Mouse (Mus musculus) hindbrain, embryonic 11.5 days (tissue): ENCODE results near the gene Mrpl20. TPM values are rescaled to one million over a fixed set of nuclear protein-coding genes. Genes with fewer than 3 reads are reported as not detected.
"Not testable (repeated sequence)": the region's sequence is repeated elsewhere in the genome, so short reads cannot be mapped to it uniquely, and the experiment has no call there.

Experiments
- ATAC-seq: fragments of 200-750 bp; cut with Nextera tagmentation; 2 replicates; pipeline ENCODE4 v1.8.0; 2017; ENCODE audit warnings: mild to moderate bottlenecking, moderate TSS enrichment, moderate library complexity; ENCODE audit not compliant: low FRiP score
- DNase-seq: peaks from one replicate; pipeline ENCODE4 v3.0.0-alpha.2; 2015; ENCODE audit warnings: low spot score
- H3K27ac ChIP-seq: fragments of 300-500 bp; sonication (generic); 2 replicates; pipeline ENCODE4 v1.5.1; 2014; ENCODE audit warnings: mild to moderate bottlenecking, low read depth, low read length
- H3K27me3 ChIP-seq: fragments of 300-500 bp; sonication (generic); 2 replicates; pipeline ENCODE4 v1.6.1; 2014; ENCODE audit warnings: mild to moderate bottlenecking, low read length, moderate library complexity, mixed read lengths; ENCODE audit not compliant: control insufficient read depth, insufficient read depth
- H3K36me3 ChIP-seq: fragments of 300-500 bp; sonication (generic); 2 replicates; pipeline ENCODE4 v1.6.1; 2014; ENCODE audit warnings: mild to moderate bottlenecking, low read length, moderate library complexity, mixed read lengths; ENCODE audit not compliant: control insufficient read depth, insufficient read depth
- H3K4me1 ChIP-seq: fragments of 300-500 bp; sonication (generic); replicated peaks from 2 replicates; pipeline ENCODE4 v1.6.1; 2014; ENCODE audit warnings: low read length, mixed read lengths; ENCODE audit not compliant: control insufficient read depth, insufficient read depth
- H3K4me2 ChIP-seq: fragments of 300-500 bp; sonication (generic); replicated peaks from 2 replicates; pipeline ENCODE4 v1.6.1; 2014; ENCODE audit warnings: mild to moderate bottlenecking, low read depth, low read length
- H3K4me3 ChIP-seq: fragments of 300-500 bp; sonication (generic); 2 replicates; pipeline ENCODE4 v1.5.1; 2014; ENCODE audit warnings: low read depth, low read length
- H3K9ac ChIP-seq: fragments of 300-500 bp; sonication (generic); 2 replicates; pipeline ENCODE4 v1.6.1; 2014; ENCODE audit warnings: low read depth, low read length
- H3K9me3 ChIP-seq: fragments of 300-500 bp; sonication (generic); 2 replicates; pipeline ENCODE4 v1.6.1; 2016; ENCODE audit warnings: low read length; ENCODE audit not compliant: control insufficient read depth
- WGBS: fragments of 180-500 bp; shearing (Covaris S2); extraction: QIAGEN DNeasy Blood & Tissue Kit; methylation state at CpG from one replicate; pipeline ENCODE4 v1.1.7; 2014; 5-methylcytosine and 5-hydroxymethylcytosine counted together
- polyA plus RNA-seq: library from polyadenylated mRNA; unstranded; fragments of >200 nt; fragmentation: Nextera tagmentation; extraction: Ambion mirVana; gene quantifications from 2 replicates; pipeline ENCODE4 v1.2.1, GENCODE M21; 2014

The Mrpl20 gene
- polyA plus RNA-seq, 1 experiment from 2014 or later, result 238 TPM

DNA sequence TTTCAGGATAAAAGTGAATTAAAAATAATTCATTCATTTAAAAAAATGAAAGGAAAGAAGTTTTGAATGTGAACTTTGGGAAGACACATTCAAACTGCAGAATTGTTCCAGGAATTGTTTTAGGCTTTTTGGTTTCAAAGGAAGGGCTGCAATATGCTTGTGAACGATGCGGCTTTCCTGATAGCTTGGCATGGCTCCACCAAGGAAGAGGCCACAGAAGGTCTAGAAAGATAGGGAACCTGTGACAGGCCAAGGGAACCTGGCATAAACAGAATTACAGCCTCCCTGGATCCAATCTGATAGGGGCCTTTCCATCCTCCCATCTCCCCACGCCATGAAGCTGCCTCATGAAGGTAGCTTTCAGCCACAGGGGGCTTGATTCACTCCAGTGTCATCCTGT is 14.4 kb upstream of the Mrpl20 start:
- Histone ChIP-seq H3K9me3 (no peaks in the 10 kb centered on the region), H3K9ac (no peak overlapping the region), H3K27me3 (no peaks in the 10 kb centered on the region), H3K27ac (no peak overlapping the region), H3K36me3 (no peaks in the 10 kb centered on the region), H3K4me1 (no peaks in the 10 kb centered on the region), H3K4me3 (no peak overlapping the region), H3K4me2 (no peak overlapping the region)
- DNase-seq (no peak), ATAC-seq (no peak)
- 79% methylated on average over 3 of the region's 3 CpGs for WGBS

DNA sequence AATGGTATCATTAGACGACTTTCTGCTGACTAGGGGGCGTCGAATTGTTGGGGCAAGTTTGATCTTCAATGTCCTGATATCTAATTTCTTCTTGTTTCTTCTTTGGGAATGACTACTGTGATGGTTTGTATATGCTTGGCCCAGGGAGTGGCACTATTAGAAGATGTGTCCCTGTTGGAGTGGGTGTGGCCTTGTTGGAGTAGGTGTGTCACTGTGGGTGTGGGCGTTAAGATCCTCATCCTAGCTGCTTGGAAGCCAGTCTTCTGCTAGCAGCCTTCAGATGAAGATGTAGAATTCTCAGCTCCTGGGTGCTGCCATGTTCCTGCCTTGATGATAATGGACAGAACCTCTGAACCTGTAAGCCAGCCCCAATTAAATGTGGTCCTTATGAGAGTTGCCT is 13.8 kb upstream of the Mrpl20 start:
- H3K4me3 ChIP-seq, H3K36me3 ChIP-seq, H3K27ac ChIP-seq, H3K4me2 ChIP-seq, H3K4me1 ChIP-seq, ATAC-seq, DNase-seq, H3K9ac ChIP-seq, H3K9me3 ChIP-seq, H3K27me3 ChIP-seq: not testable (repeated sequence)
- 81% methylated on average over 4 of the region's 4 CpGs for WGBS

- 75% methylated on average over 3 of the region's 3 CpGs for WGBS
- Histone ChIP-seq H3K9me3 (no peaks in the 10 kb centered on the region), H3K27me3 (no peaks in the 10 kb centered on the region), H3K36me3 (no peaks in the 10 kb centered on the region), H3K9ac (no peak within 1 kb of the TSS), H3K4me1 (no peaks in the 10 kb centered on the region), H3K4me2 (no peak within 1 kb of the TSS), H3K27ac (no peak within 1 kb of the TSS), H3K4me3 (no peak within 1 kb of the TSS)
- DNase-seq (no peak), ATAC-seq (no peak)
These were observed 12.6 kb upstream of the Mrpl20 start, which contains the start of gene Ankrd65 for GRCm38 (mm10) chr4:155790021-155790489. Ankrd65 (plus strand) TSS chr4:155790439.

DNA sequence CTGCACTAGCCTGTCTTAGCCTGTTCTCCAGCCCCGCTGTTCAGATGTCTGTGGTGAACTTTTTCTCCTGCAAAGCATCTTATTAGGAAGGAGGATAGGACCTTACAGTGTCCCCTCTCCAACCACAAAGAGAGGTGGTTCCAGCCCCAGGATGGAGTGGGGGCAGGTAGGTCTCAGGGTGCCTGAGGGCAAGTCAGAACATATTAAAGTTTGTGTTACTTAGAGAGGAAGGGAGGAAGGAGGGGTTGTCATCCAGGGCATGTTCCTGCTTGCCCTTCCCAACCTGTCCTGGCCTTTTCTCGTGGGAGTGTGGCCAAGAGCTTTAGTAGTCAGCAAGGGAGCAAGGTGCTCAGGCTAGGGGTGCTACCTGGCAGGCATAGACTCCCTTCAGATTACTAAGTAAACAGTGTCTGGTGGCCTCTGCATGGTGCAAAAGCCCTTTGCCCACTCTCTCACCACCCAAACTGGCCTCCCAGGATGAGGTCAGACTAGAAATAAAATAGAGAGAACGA is 12.0 kb upstream of the Mrpl20 start:
- H3K9ac ChIP-seq, result no peak overlapping the region
- H3K4me3 ChIP-seq, result no peak overlapping the region
- H3K36me3 ChIP-seq, result no peaks in the 10 kb centered on the region
- ATAC-seq (no peak), DNase-seq (no peak)
- no peak overlapping the region for H3K27ac ChIP-seq
- H3K27me3 ChIP-seq, result no peaks in the 10 kb centered on the region
- 79% methylated on average over 3 of the region's 3 CpGs for WGBS
- H3K4me1 ChIP-seq, result no peaks in the 10 kb centered on the region
- H3K9me3 ChIP-seq, result no peaks in the 10 kb centered on the region
- no peak overlapping the region for H3K4me2 ChIP-seq

DNA sequence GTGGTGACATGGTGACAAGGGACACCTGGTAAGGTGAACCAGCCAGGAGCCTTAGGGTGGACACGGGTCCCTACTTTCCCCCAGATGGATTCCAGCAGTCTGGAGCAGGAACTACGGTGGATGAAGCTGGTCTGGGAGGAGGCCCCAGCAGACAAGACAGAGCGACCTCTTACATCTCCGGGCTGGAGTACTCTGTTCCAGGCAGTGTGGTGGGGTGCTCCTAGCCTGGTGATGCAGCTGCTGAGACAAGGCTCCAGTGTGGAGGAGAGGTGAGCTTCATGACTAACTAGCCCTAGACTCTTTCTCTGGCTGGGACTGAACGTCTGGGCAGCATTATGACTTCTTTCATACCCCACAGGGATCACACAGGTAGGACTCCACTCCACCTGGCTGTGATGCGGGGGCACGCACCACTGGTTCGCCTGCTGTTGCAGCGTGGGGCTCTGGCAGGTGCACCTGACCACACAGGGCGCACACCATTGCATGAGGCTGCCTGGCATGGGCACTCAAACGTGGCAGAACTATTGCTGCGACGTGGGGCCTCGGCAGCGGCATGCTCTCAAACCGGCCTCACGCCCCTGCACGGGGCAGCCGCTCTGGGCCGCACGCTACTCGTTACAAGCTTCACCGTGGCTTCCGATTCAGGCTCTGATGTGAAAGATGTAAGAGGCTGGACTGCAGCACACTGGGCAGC is 11.3 kb upstream of the Mrpl20 start:
- Histone ChIP-seq H3K9me3 (no peaks in the 10 kb centered on the region), H3K4me2 (no peak overlapping the region), H3K4me1 (no peaks in the 10 kb centered on the region), H3K9ac (no peak overlapping the region), H3K27ac (no peak overlapping the region), H3K4me3 (no peak overlapping the region), H3K27me3 (no peaks in the 10 kb centered on the region), H3K36me3 (no peaks in the 10 kb centered on the region)
- 70% methylated on average over 24 of the region's 24 CpGs for WGBS
- ATAC-seq (no peak), DNase-seq (no peak)

DNA sequence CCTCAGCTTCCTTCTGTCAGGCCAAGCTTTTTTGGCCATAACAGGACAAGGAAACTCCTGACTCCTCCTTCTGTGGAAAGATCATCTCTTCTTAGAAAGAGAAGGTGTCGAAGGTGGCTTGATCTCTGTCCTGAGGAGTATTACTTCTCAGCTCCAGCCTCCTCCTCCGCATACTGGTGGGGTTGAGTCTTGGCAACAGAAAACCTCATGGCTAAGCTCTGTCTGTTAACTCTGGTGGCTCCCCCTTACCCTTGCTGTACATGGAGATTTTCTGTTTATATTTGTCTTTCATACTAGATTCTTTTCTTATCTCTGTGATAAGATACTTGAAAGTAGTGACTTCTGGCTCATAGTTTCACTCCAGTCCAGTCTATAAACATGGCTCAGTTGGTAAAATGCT is 8.9 kb upstream of the Mrpl20 start:
- Histone ChIP-seq H3K36me3 (no peaks in the 10 kb centered on the region), H3K9me3 (no peaks in the 10 kb centered on the region), H3K4me2 (no peak overlapping the region), H3K9ac (no peak overlapping the region), H3K4me1 (no peaks in the 10 kb centered on the region), H3K27ac (no peak overlapping the region), H3K27me3 (no peaks in the 10 kb centered on the region), H3K4me3 (no peak overlapping the region)
- no peak for DNase-seq
- 81% methylated on average over 2 of the region's 2 CpGs for WGBS
- ATAC-seq, result no peak

DNA sequence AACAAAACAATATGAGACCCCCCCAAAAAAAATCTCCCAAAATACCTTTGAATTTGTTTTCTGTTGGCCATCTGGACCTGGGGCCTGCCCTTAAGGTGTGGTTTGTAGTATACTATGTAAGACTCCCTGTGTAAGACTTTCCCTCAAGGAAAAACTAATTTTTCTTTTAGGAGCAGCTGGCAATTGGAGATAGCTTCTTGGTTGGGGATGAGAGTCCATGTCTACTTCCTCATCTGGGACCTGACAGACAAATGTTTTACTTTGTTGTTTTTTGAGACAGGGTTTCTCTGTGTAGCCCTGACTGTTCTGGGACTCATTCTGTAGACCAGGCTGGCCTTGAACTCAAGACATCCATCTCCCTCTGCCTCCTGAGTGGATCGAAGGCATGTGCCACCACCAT is 603 bp upstream of the Mrpl20 start:
- Histone ChIP-seq H3K27me3 (no peaks in the 10 kb centered on the region), H3K36me3 (no peaks in the 10 kb centered on the region), H3K4me3 (no peak overlapping the region), H3K4me1 (peaks cover 6% of the 10 kb centered on the region; the same call in 1 of the 2 replicates), H3K27ac (no peak overlapping the region), H3K9ac (no peak overlapping the region), H3K9me3 (no peaks in the 10 kb centered on the region), H3K4me2 (no peak overlapping the region)
- ATAC-seq, result no peak
- WGBS, result 100% methylated on average over 1 of the region's 1 CpGs
- no peak for DNase-seq

GRCm38 (mm10) chr4:155803340-155804041 is 813 bp downstream of the Mrpl20 start:
- H3K9me3 ChIP-seq, result no peaks in the 10 kb centered on the region
- H3K9ac ChIP-seq, result peak overlapping the region; percentile 73
- ATAC-seq (peak; percentile 98), DNase-seq (peak; percentile 98)
- peaks cover 3% of the 10 kb centered on the region; the same call in 1 of the 2 replicates for H3K36me3 ChIP-seq
- H3K27ac ChIP-seq, result peak overlapping the region; percentile 43; the same call in 1 of the 2 replicates
- WGBS, result under 1% methylated on average over 58 of the region's 58 CpGs
- peak overlapping the region; percentile 73 for H3K4me3 ChIP-seq
- H3K4me1 ChIP-seq, result peaks cover 6% of the 10 kb centered on the region; the same call in 1 of the 2 replicates
- H3K27me3 ChIP-seq, result no peaks in the 10 kb centered on the region
- peak overlapping the region; percentile 40 for H3K4me2 ChIP-seq
